Mouse (Mus musculus): Measurements from ENCODE around the gene Npc2. TPM values are rescaled to one million over a fixed set of nuclear protein-coding genes. Genes with fewer than 3 reads are reported as not detected.

Npc2 gene
- total and polyA plus RNA-seq, 3 experiments, result 73.4 to 98.5 (median 89.0) TPM

- TF ChIP-seq MAX (IDR thresholded peaks at IDR 0.05; ENCODE audit: low read length), result no peak
- no peak for TF ChIP-seq ELF1 (IDR thresholded peaks at IDR 0.05; ENCODE audit: low read depth, low read length)
- TF ChIP-seq SIN3A (IDR thresholded peaks at IDR 0.05; ENCODE audit: low read length), result no peak
- no peak for TF ChIP-seq GABPA (IDR thresholded peaks at IDR 0.05; ENCODE audit: insufficient replicate concordance, low read depth, low read length)
- no peak for TF ChIP-seq MXI1 (IDR thresholded peaks at IDR 0.05; ENCODE audit: low read depth, low read length)
- in situ Hi-C loops (cut with MboI; ENCODE audit: low pct_ligation_motif_present, low pct_unique_long_range_greater_than_20kb, low sequenced_read_pairs), result loop anchor here (25.0 kb wide), 1 partner anchor 185 kb away; the partner anchor contains the start of gene Ylpm1
- Histone ChIP-seq H3K27me3 (replicated peaks) (peaks cover 7% of the 10 kb centered on the region), H3K79me2 (replicated peaks; ENCODE audit: control insufficient read depth, extremely low read depth, insufficient read depth, poor library complexity, severe bottlenecking) (no peaks in the 10 kb centered on the region), H3K4me3 (replicated peaks in 1 of 3; ENCODE audit: low read depth in 2 of 3, low read length in 2 of 3, poor library complexity in 1 of 3) (no peak overlapping the region), H3K4me2 (ENCODE audit: insufficient read depth, low read depth, poor library complexity, severe bottlenecking) (no peak overlapping the region), H3K36me3 (replicated peaks in 1 of 2; ENCODE audit: control insufficient read depth in 1 of 2, insufficient read depth in 1 of 2, low read length in 1 of 2) (no peaks in the 10 kb centered on the region), H3K4me1 (ENCODE audit: control insufficient read depth in 1 of 2, insufficient read depth in 2 of 2) (peaks cover 23 to 44% of the 10 kb centered on the region in 2 experiments), H3K27ac (ENCODE audit: insufficient read depth, low read depth) (no peak overlapping the region), H3K9me3 (replicated peaks; ENCODE audit: low read length) (no peaks in the 10 kb centered on the region), H3K9ac (ENCODE audit: insufficient read depth, low read depth) (no peak overlapping the region)
- dilution Hi-C loops (cut with MboI; ENCODE audit: extremely low pct_ligation_motif_present, extremely low pct_unique_long_range_greater_than_20kb, low sequenced_read_pairs), result no loop called here
- DNase-seq (ENCODE audit: extremely low read depth), result peak; percentile 72
These were observed 29.7 kb upstream of the Npc2 start for GRCm38 (mm10) chr12:84802625-84803024.

GRCm38 (mm10) chr12:84801532-84802110 lies 28.7 kb upstream of the Npc2 start:
- Histone ChIP-seq H3K4me3 (replicated peaks in 1 of 3; ENCODE audit: low read depth in 2 of 3, low read length in 2 of 3, poor library complexity in 1 of 3) (no peak overlapping the region), H3K4me1 (ENCODE audit: control insufficient read depth in 1 of 2, insufficient read depth in 2 of 2) (peaks cover 19 to 34% of the 10 kb centered on the region in 2 experiments), H3K27me3 (replicated peaks) (peaks cover 12% of the 10 kb centered on the region), H3K4me2 (ENCODE audit: insufficient read depth, low read depth, poor library complexity, severe bottlenecking) (no peak overlapping the region), H3K9me3 (replicated peaks; ENCODE audit: low read length) (no peaks in the 10 kb centered on the region), H3K79me2 (replicated peaks; ENCODE audit: control insufficient read depth, extremely low read depth, insufficient read depth, poor library complexity, severe bottlenecking) (no peaks in the 10 kb centered on the region), H3K36me3 (replicated peaks in 1 of 2; ENCODE audit: control insufficient read depth in 1 of 2, insufficient read depth in 1 of 2, low read length in 1 of 2) (no peaks in the 10 kb centered on the region), H3K9ac (ENCODE audit: insufficient read depth, low read depth) (no peak overlapping the region), H3K27ac (ENCODE audit: insufficient read depth, low read depth) (no peak overlapping the region)
- TF ChIP-seq ZC3H11A (IDR thresholded peaks at IDR 0.05; ENCODE audit: low read depth, low read length) (no peak), PAX5 (IDR thresholded peaks at IDR 0.05; ENCODE audit: low read length) (no peak), KAT2A (IDR thresholded peaks at IDR 0.05; ENCODE audit: insufficient replicate concordance, low read length) (no peak), MYC (IDR thresholded peaks at IDR 0.05; ENCODE audit: low read depth, low read length) (no peak)
- DNase-seq (ENCODE audit: extremely low read depth), result no peak
- in situ Hi-C loops (cut with MboI; ENCODE audit: low pct_ligation_motif_present, low pct_unique_long_range_greater_than_20kb, low sequenced_read_pairs), result loop anchor here (25.0 kb wide), 1 partner anchor 186 kb away; the partner anchor contains the start of gene Ylpm1
- dilution Hi-C loops (cut with MboI; ENCODE audit: extremely low pct_ligation_motif_present, extremely low pct_unique_long_range_greater_than_20kb, low sequenced_read_pairs), result no loop called here

- dilution Hi-C loops (cut with MboI; ENCODE audit: extremely low pct_ligation_motif_present, extremely low pct_unique_long_range_greater_than_20kb, low sequenced_read_pairs) (no loop called here), in situ Hi-C loops (cut with MboI; ENCODE audit: low pct_ligation_motif_present, low pct_unique_long_range_greater_than_20kb, low sequenced_read_pairs) (loop anchor here (25.0 kb wide), 1 partner anchor 187 kb away; the partner anchor contains the start of gene Ylpm1)
- Histone ChIP-seq H3K27me3 (replicated peaks) (peaks cover 23% of the 10 kb centered on the region), H3K79me2 (replicated peaks; ENCODE audit: control insufficient read depth, extremely low read depth, insufficient read depth, poor library complexity, severe bottlenecking) (no peaks in the 10 kb centered on the region), H3K36me3 (replicated peaks in 1 of 2; ENCODE audit: control insufficient read depth in 1 of 2, insufficient read depth in 1 of 2, low read length in 1 of 2) (no peaks in the 10 kb centered on the region), H3K9me3 (replicated peaks; ENCODE audit: low read length) (no peaks in the 10 kb centered on the region), H3K9ac (ENCODE audit: insufficient read depth, low read depth) (no peak overlapping the region), H3K27ac (ENCODE audit: insufficient read depth, low read depth) (no peak overlapping the region), H3K4me3 (replicated peaks in 1 of 3; ENCODE audit: low read depth in 2 of 3, low read length in 2 of 3, poor library complexity in 1 of 3) (no peak overlapping the region), H3K4me1 (ENCODE audit: control insufficient read depth in 1 of 2, insufficient read depth in 2 of 2) (peaks cover 19 to 29% of the 10 kb centered on the region in 2 experiments), H3K4me2 (ENCODE audit: insufficient read depth, low read depth, poor library complexity, severe bottlenecking) (0 out of 2 replicates have a peak overlapping the region, but pooled peaks have one; percentile 17)
- TF ChIP-seq ZNF384 (IDR thresholded peaks at IDR 0.05; ENCODE audit: low read depth, low read length) (no peak), JUND (conservative IDR thresholded peaks at IDR 0.05; ENCODE audit: low read depth, low read length) (no peak), UBTF (IDR thresholded peaks at IDR 0.05; ENCODE audit: low read depth, low read length) (no peak), KAT2A (IDR thresholded peaks at IDR 0.05; ENCODE audit: insufficient replicate concordance, low read length) (no peak), BHLHE40 (IDR thresholded peaks at IDR 0.05; ENCODE audit: low read depth, low read length) (no peak), NRF1 (IDR thresholded peaks at IDR 0.05; ENCODE audit: low read depth, low read length) (no peak), ETS1 (conservative IDR thresholded peaks at IDR 0.05; ENCODE audit: low read depth, low read length) (no peak), GABPA (IDR thresholded peaks at IDR 0.05; ENCODE audit: insufficient replicate concordance, low read depth, low read length) (no peak), NELFE (IDR thresholded peaks at IDR 0.05; ENCODE audit: low read depth, low read length) (no peak), MAFK (IDR thresholded peaks at IDR 0.05; ENCODE audit: insufficient replicate concordance, low read length) (no peak), RCOR1 (conservative IDR thresholded peaks at IDR 0.05; ENCODE audit: low read depth, low read length) (no peak), ELF1 (IDR thresholded peaks at IDR 0.05; ENCODE audit: low read depth, low read length) (no peak), POLR2A (IDR thresholded peaks at IDR 0.05; ENCODE audit: low read depth, low read length) (no peak), SMC3 (IDR thresholded peaks at IDR 0.05; ENCODE audit: low read depth, low read length) (no peak), RAD21 (IDR thresholded peaks at IDR 0.05; ENCODE audit: low read depth, low read length) (no peak)
- no peak for DNase-seq (ENCODE audit: extremely low read depth)
These were observed 27.5 kb upstream of the Npc2 start for GRCm38 (mm10) chr12:84800419-84800818.

All from CH12.LX (cell line).